ENCODE assay signal across 16 mouse cellular contexts in genomic region chr5:96797465-96797864, GRCm38 (mm10).
"Had no signal": no experiment of that assay in that cellular context is flagged by ENCODE, and none has a peak within 500 bp of the region (broad histone marks: within the 10 kb centered on the region; RNA-seq: fewer than 3 reads in every experiment).

No protein-coding gene starts in this region.

- H3K9me3 ChIP-seq: neural tube, embryonic 13.5 days; neural tube, embryonic 15.5 days; stomach, embryonic 15.5 days had no signal

- H3K4me3 ChIP-seq: neural tube, embryonic 13.5 days; neural tube, embryonic 15.5 days; stomach, embryonic 15.5 days had no signal

- H3K36me3 ChIP-seq: neural tube, embryonic 13.5 days; neural tube, embryonic 15.5 days; stomach, embryonic 15.5 days had no signal

- H3K27me3 ChIP-seq: stomach, embryonic 15.5 days had no signal

- H3K27ac ChIP-seq: neural tube, embryonic 13.5 days; neural tube, embryonic 15.5 days; stomach, embryonic 15.5 days; stomach, postnatal 0 days had no signal

- DNase-seq: retina, postnatal 1 day; right cerebral cortex, adult 18-20 months; right cerebral cortex, postnatal 14 days; right cerebral cortex, postnatal 25 days; right cerebral cortex, postnatal 4 days; spleen, adult 18-20 months; thymus, adult 18-20 months; thymus, adult 2 months; thymus, postnatal 14 days; thymus, postnatal 25 days; thymus, postnatal 36 days; thymus, postnatal 4 days had no signal

- H3K4me2 ChIP-seq: neural tube, embryonic 13.5 days; neural tube, embryonic 15.5 days; stomach, embryonic 15.5 days had no signal

- H3K9ac ChIP-seq: neural tube, embryonic 13.5 days; neural tube, embryonic 15.5 days; stomach, embryonic 15.5 days had no signal
